Mouse (Mus musculus) hindbrain, postnatal 0 days (tissue): ENCODE measurements around the gene Ubc. TPM values are rescaled to one million over a fixed set of nuclear protein-coding genes. Genes with fewer than 3 reads are reported as not detected.

ENCODE experiments used
- ATAC-seq: fragments of 200-750 bp; cut with Nextera tagmentation; 2 replicates; pipeline ENCODE4 v1.8.0; 2017; ENCODE audit warnings: mild to moderate bottlenecking, moderate TSS enrichment, moderate library complexity
- DNase-seq: peaks from one replicate; pipeline ENCODE4 v3.0.0-alpha.2; 2015; ENCODE audit warnings: low spot score
- H3K27ac ChIP-seq: fragments of 300-500 bp; sonication (generic); 2 replicates; pipeline ENCODE4 v1.5.1; 2014; ENCODE audit warnings: mild to moderate bottlenecking
- H3K27me3 ChIP-seq: fragments of 300-500 bp; sonication (generic); 2 replicates; pipeline ENCODE4 v1.6.1; 2014; ENCODE audit warnings: low read length, mixed read lengths; ENCODE audit not compliant: insufficient read depth
- H3K36me3 ChIP-seq: fragments of 300-500 bp; sonication (generic); 2 replicates; pipeline ENCODE4 v1.6.1; 2014; ENCODE audit warnings: low read length, mixed read lengths; ENCODE audit not compliant: insufficient read depth
- H3K4me1 ChIP-seq: fragments of 300-500 bp; sonication (generic); 2 replicates; pipeline ENCODE4 v1.6.1; 2014; ENCODE audit warnings: antibody characterized with exemption, low read length, mixed read lengths; ENCODE audit not compliant: insufficient read depth
- H3K4me2 ChIP-seq: fragments of 300-500 bp; sonication (generic); 2 replicates; pipeline ENCODE4 v1.6.1; 2014; ENCODE audit warnings: low read depth, mild to moderate bottlenecking, low read length, moderate library complexity, mixed read lengths
- H3K4me3 ChIP-seq: fragments of 300-500 bp; sonication (generic); 2 replicates; pipeline ENCODE4 v1.5.1; 2014; ENCODE audit warnings: low read length
- H3K9ac ChIP-seq: fragments of 300-500 bp; sonication (generic); replicated peaks from 2 replicates; pipeline ENCODE4 v1.6.1; 2014; ENCODE audit warnings: mild to moderate bottlenecking, low read length, moderate library complexity, mixed read lengths
- H3K9me3 ChIP-seq: fragments of 300-500 bp; sonication (generic); 2 replicates; pipeline ENCODE4 v1.6.1; 2016; ENCODE audit warnings: low read length, mixed read lengths
- CTCF ChIP-seq: IDR thresholded peaks from 2 replicates; pipeline ENCODE4 v1.5.1; 2016; ENCODE audit warnings: antibody characterized with exemption, control low read depth, low read depth
- WGBS: fragments of 180-500 bp; shearing (Covaris S2); extraction: QIAGEN DNeasy Blood & Tissue Kit; methylation state at CpG from one replicate; pipeline ENCODE4 v1.1.7; 2014; 5-methylcytosine and 5-hydroxymethylcytosine counted together
- polyA plus RNA-seq: library from polyadenylated mRNA; unstranded; fragments of >200 nt; fragmentation: Nextera tagmentation; extraction: Ambion mirVana; gene quantifications from 2 replicates; pipeline ENCODE4 v1.2.1, GENCODE M21; 2015
- total RNA-seq: library from RNA; depleted of rRNA; stranded (reverse); fragments of >200 nt; gene quantifications from 2 replicates; pipeline ENCODE4 v1.2.3, GENCODE M21; 2014

Gene Ubc
- total and polyA plus RNA-seq, 2 experiments from 2014 or later: 911 to 1,219 TPM

- Histone ChIP-seq H3K36me3 (peaks cover 17% of the 10 kb centered on the region), H3K4me1 (no peaks in the 10 kb centered on the region), H3K27ac (no peak overlapping the region), H3K4me3 (no peak overlapping the region), H3K27me3 (no peaks in the 10 kb centered on the region), H3K9ac (no peak overlapping the region), H3K4me2 (no peak overlapping the region), H3K9me3 (no peaks in the 10 kb centered on the region)
- TF ChIP-seq CTCF: no peak
- WGBS: 80% methylated on average over 3 of the region's 3 CpGs
- no peak for ATAC-seq
- DNase-seq: no peak
Measured at GRCm38 (mm10) chr5:125383637-125384420, 6.2 kb downstream of the Ubc start.

- Histone ChIP-seq H3K27ac (no peak overlapping the region; the same call in 1 of the 2 replicates), H3K36me3 (peaks cover 17% of the 10 kb centered on the region)
- peak; percentile 61; the same call in 1 of the 2 replicates for ATAC-seq
Measured at GRCm38 (mm10) chr5:125382673-125383558, 7.1 kb downstream of the Ubc start.

GRCm38 (mm10) chr5:125381954-125382672, 7.9 kb downstream of the Ubc start:
- no peak for TF ChIP-seq CTCF
- Histone ChIP-seq H3K9me3 (no peaks in the 10 kb centered on the region), H3K27ac (no peak overlapping the region), H3K4me1 (no peaks in the 10 kb centered on the region), H3K4me3 (no peak overlapping the region), H3K4me2 (no peak overlapping the region), H3K27me3 (no peaks in the 10 kb centered on the region), H3K36me3 (peaks cover 17% of the 10 kb centered on the region), H3K9ac (no peak overlapping the region)
- WGBS: 76% methylated on average over 5 of the region's 5 CpGs
- ATAC-seq (no peak), DNase-seq (no peak)

More at GRCm38 (mm10) chr5:125382673-125383558, 7.1 kb downstream of the Ubc start:
- DNase-seq: peak; percentile 77
- peak; percentile 75 for TF ChIP-seq CTCF
- H3K27me3 ChIP-seq: no peaks in the 10 kb centered on the region
- no peak overlapping the region for H3K4me2 ChIP-seq
- no peak overlapping the region for H3K9ac ChIP-seq
- 36% methylated on average over 6 of the region's 6 CpGs for WGBS
- H3K9me3 ChIP-seq: no peaks in the 10 kb centered on the region
- no peaks in the 10 kb centered on the region for H3K4me1 ChIP-seq
- no peak overlapping the region for H3K4me3 ChIP-seq

GRCm38 (mm10) chr5:125378919-125379318, 11.1 kb downstream of the Ubc start:
- H3K36me3 ChIP-seq: no peaks in the 10 kb centered on the region
- H3K4me1 ChIP-seq: no peaks in the 10 kb centered on the region
- H3K9me3 ChIP-seq: no peaks in the 10 kb centered on the region
- WGBS: 84% methylated on average over 5 of the region's 5 CpGs
- DNase-seq (no peak), ATAC-seq (no peak)
- no peak overlapping the region for H3K4me2 ChIP-seq
- no peak overlapping the region for H3K27ac ChIP-seq
- TF ChIP-seq CTCF: no peak; the same call in 1 of the 2 replicates
- no peak overlapping the region for H3K9ac ChIP-seq
- H3K4me3 ChIP-seq: no peak overlapping the region
- H3K27me3 ChIP-seq: no peaks in the 10 kb centered on the region

- H3K27ac ChIP-seq: no peak overlapping the region
- no peak overlapping the region for H3K4me3 ChIP-seq
- no peak for TF ChIP-seq CTCF
- WGBS: 52% methylated on average over 7 of the region's 7 CpGs
- DNase-seq (no peak), ATAC-seq (no peak)
- no peak overlapping the region for H3K9ac ChIP-seq
- H3K36me3 ChIP-seq: no peaks in the 10 kb centered on the region
- no peak overlapping the region for H3K4me2 ChIP-seq
- H3K4me1 ChIP-seq: no peaks in the 10 kb centered on the region
- H3K9me3 ChIP-seq: no peaks in the 10 kb centered on the region
- no peaks in the 10 kb centered on the region for H3K27me3 ChIP-seq
Measured at GRCm38 (mm10) chr5:125377214-125377613, 12.8 kb downstream of the Ubc start.

- TF ChIP-seq CTCF: no peak
Measured at GRCm38 (mm10) chr5:125375871-125376270, 14.1 kb downstream of the Ubc start.

More at GRCm38 (mm10) chr5:125375871-125376270, 14.1 kb downstream of the Ubc start:
- Histone ChIP-seq H3K9ac (no peak overlapping the region), H3K4me1 (no peaks in the 10 kb centered on the region), H3K36me3 (no peaks in the 10 kb centered on the region), H3K27ac (no peak overlapping the region), H3K4me2 (no peak overlapping the region), H3K9me3 (no peaks in the 10 kb centered on the region), H3K27me3 (no peaks in the 10 kb centered on the region), H3K4me3 (no peak overlapping the region)
- 87% methylated on average over 2 of the region's 2 CpGs for WGBS
- DNase-seq (no peak), ATAC-seq (no peak)
